Mouse (Mus musculus) Patski (cell line): ENCODE results near the gene Glis1. TPM values are rescaled to one million over a fixed set of nuclear protein-coding genes. Genes with fewer than 3 reads are reported as not detected.

Experiments used
- ATAC-seq: fragments of 100-300 bp; one replicate; pipeline ENCODE4 v1.8.0; 2021
- CTCF ChIA-PET: fragments of 350-600 bp; sonication (Branson Sonifier 250); formaldehyde crosslinking; loops from one replicate; lab custom pipeline; 2022; ENCODE audit warnings: inconsistent platforms; lab: Charles Lee
- POLR2A ChIA-PET: fragments of 350-600 bp; sonication (Branson Sonifier 250); formaldehyde crosslinking; loops from one replicate; lab custom pipeline; 2022; ENCODE audit warnings: antibody characterized with exemption, inconsistent platforms; lab: Charles Lee
- DNase-seq: peaks from one replicate; pipeline ENCODE4 v3.0.0-alpha.2; 2011; ENCODE audit warnings: low read depth, low spot score
- H3K27me3 ChIP-seq: fragments of 371-371 bp; one replicate; pipeline ENCODE4 v1.5.1; 2021
- CTCF ChIP-seq: fragments of 100-300 bp; IDR thresholded peaks from one replicate; pipeline ENCODE4 v1.5.1; 2021
- in situ Hi-C: fragments of 300-500 bp; cut with MboI; formaldehyde crosslinking; loops from 3 replicates; pipeline ENCODE4 v1.11.1; 2018; ENCODE audit warnings: low pct_unique_long_range_greater_than_20kb, mixed read lengths
- polyA plus RNA-seq: library from polyadenylated mRNA; unstranded; gene quantifications from one replicate; pipeline ENCODE4 v1.2.3, GENCODE M21; 2021

Gene Glis1
- polyA plus RNA-seq = 1.1 TPM

DNA sequence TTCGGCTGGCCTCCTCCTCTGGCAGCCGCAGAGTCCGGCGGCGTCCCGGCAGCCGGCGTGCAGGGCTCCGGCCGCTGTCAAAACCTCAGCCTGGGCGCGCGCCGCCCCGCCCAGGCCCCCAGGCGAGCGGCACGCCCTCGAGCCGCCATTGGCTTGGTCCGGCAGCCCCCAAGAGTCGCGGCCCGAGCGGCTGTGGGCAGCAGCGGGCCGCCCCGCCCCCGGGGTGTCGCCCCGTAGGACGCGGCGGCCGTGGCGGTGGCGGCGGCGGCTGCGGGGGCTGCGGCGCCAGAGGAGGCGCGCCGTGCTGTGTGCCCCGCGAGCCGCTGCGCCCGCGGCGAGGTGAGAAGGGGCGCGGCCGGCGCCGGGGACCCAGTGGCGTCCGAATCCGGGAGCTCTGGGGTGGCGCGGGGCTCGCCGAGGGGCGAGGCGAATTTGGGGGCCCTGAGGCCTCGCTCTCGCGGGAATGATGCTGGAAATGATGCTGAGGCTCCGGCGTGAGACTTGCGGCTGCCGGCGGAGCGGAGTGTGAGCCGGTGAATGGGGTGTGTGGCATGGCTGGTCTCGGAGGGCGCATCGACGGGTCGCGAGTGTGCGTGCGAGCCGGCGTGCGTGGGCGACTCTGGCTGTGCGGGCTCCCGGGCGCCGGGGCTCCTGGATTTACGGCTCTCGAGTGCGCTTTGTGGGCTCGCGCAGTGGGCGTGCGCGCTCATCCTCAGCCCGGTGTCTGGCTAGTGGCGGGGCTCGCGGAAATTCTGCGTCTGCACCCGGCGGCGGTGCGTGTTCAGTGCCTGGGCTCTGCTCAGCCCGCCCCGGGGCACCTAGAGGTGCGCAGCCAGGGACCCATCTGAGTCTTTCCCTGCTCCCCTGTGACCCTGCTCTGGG is at the start of gene Glis1:
Glis1 (plus strand) TSS at position 236 of the 882 bp plus-strand sequence.
- no peak for TF ChIP-seq CTCF
- in situ Hi-C loops = no loop called here
- ChIA-PET POLR2A (no interaction called here), CTCF (interaction anchor here (1.0 kb wide), 1 partner anchor 19 kb away, joined by 3 read pairs; no protein-coding TSS in a partner anchor)
- no peak for DNase-seq
- H3K27me3 ChIP-seq = no peaks in the 10 kb centered on the region
- ATAC-seq = peak; percentile 93

DNA sequence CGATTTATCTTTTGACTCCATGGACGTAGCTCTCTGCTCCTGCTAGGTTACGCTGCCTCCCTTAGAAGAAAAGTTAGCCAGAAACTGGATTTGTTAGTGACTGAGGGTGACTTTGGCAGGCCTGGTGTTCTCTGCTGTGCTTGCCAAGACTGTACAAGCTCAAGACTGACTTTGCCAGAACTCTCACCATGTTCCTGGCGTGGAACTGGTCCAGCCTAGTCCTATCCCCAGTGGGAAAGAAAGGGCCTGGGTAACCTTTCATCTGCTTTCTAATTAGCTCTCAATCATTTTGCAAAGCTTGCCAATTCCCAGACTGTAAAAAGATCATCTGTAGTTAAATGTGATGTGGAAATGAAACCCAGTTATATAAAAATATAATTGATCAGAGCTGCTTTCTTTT is 47.4 kb upstream of the Glis1 start:
- DNase-seq = no peak
- ChIA-PET CTCF (no interaction called here), POLR2A (no interaction called here)
- in situ Hi-C loops = no loop called here
- H3K27me3 ChIP-seq = no peaks in the 10 kb centered on the region
- ATAC-seq = no peak
- TF ChIP-seq CTCF = no peak

DNA sequence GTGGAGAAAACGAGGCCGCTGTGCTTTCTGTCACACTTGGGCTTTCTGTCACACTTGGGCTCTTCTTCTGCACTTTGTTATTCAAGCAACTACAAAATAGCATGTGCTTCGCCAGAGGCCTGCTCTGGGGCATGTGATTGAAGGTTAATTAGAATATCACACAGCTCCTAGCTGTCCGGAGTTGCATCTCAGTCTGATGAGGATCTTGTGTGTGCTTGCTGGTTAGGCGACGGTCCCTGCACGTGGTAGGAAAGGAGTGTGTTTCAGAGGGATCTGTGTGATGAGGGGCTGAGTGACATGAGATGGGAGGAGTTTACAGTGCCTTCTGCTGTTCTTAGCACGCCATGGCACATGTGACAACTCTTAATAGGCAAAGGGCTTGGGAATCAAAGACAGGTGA is 46.9 kb upstream of the Glis1 start:
- ChIA-PET POLR2A (no interaction called here), CTCF (no interaction called here)
- DNase-seq (no peak), ATAC-seq (no peak)
- in situ Hi-C loops = no loop called here
- no peaks in the 10 kb centered on the region for H3K27me3 ChIP-seq
- TF ChIP-seq CTCF = no peak

DNA sequence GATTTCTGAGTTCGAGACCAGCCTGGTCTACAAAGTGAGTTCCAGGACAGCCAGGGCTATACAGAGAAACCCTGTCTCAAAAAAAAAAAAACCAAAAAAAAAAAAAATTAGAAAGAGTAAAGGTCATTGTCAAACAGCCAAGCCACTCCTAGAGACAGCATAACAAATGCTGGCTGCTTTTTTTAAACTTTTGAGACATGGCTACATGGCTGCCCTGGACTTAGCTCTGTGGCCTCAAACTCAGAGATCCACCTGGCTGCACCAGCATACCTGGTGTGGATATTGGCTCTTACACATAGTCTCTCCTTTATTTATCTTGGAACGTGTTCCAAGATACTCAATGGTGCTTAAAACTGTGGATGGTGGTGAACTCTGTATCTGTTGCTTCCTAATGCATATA is 46.1 kb upstream of the Glis1 start:
- no peak for ATAC-seq
- no peak for DNase-seq
- CTCF ChIA-PET = interaction anchor here (1.6 kb wide), 1 partner anchor 8 kb away, joined by 5 read pairs; no protein-coding TSS in a partner anchor
- TF ChIP-seq CTCF = no peak
- H3K27me3 ChIP-seq = no peaks in the 10 kb centered on the region
- in situ Hi-C loops = no loop called here
- POLR2A ChIA-PET = no interaction called here

DNA sequence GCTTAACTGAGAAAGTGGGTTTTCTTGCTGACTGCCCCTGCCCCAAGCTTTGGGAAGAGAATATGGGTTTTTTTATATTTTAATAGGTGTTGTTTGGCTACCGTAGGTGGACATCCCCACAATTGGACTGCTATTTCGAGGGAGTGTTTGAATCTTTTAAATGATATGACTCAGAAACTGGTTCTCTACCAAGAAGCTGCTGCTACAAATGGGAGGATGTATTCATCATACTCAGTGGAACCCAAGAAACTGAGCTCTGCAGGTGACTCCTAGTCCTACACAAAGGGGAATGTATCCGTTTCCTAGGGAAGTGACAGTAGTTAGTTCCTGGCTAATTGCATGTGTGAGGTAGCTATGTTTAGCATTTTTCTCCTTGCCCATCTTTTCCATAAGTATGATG is 45.0 kb upstream of the Glis1 start:
- DNase-seq (no peak), ATAC-seq (no peak)
- ChIA-PET CTCF (interaction anchor here (1.6 kb wide), 1 partner anchor 9 kb away, joined by 5 read pairs; no protein-coding TSS in a partner anchor), POLR2A (interaction anchor here (1.0 kb wide), 1 partner anchor 63 kb away, joined by 3 read pairs; no protein-coding TSS in a partner anchor)
- TF ChIP-seq CTCF = no peak
- in situ Hi-C loops = no loop called here
- H3K27me3 ChIP-seq = no peaks in the 10 kb centered on the region

DNA sequence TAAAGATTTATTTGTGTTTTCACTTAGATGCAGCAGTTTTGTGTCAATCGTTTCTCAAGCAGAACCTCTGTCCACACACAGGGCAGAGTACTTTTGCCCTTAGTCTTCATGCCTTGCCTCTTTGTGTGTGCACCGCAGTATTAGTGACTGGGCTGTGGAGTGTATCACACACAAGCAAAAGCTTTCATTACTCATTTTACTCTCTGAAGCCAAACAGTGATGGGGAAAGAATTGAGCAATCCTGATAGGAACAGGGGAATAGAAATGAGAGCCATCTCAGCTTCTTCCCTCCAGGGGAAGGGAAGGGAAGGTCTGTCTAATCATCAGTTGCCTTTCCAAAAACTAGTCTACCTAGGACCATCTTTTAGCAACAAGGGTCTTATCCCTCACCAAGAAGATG is 40.6 kb upstream of the Glis1 start:
- no peaks in the 10 kb centered on the region for H3K27me3 ChIP-seq
- no peak for DNase-seq
- ATAC-seq = no peak
- POLR2A ChIA-PET = no interaction called here
- in situ Hi-C loops = no loop called here
- CTCF ChIA-PET = interaction anchor here (1.6 kb wide), 1 partner anchor 15 kb away, joined by 4 read pairs; no protein-coding TSS in a partner anchor
- no peak for TF ChIP-seq CTCF

DNA sequence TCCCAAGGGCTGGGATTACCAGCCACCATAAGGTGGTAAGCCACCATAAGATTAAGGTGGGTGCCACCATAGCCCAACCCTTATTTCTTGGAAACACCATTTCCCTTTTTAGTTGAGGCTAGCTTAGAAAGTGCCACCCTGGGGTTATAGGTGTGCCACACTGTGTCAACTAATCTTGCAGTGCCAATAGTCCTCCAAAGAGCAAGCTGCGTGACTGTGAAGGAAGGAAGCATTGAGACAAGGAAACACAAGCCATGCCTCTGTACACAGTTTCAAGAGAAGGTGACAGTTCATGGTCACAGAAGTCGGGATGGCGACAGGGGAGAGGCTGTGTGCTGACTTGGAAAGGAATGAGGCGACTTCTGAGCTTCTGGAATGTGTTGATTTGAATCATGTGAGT is 14.2 kb upstream of the Glis1 start:
- H3K27me3 ChIP-seq = no peaks in the 10 kb centered on the region
- in situ Hi-C loops = loop anchor here (5.0 kb wide), 1 partner anchor 232 kb away; no protein-coding TSS in a partner anchor
- DNase-seq = no peak
- ChIA-PET CTCF (no interaction called here), POLR2A (no interaction called here)
- no peak for ATAC-seq
- no peak for TF ChIP-seq CTCF

DNA sequence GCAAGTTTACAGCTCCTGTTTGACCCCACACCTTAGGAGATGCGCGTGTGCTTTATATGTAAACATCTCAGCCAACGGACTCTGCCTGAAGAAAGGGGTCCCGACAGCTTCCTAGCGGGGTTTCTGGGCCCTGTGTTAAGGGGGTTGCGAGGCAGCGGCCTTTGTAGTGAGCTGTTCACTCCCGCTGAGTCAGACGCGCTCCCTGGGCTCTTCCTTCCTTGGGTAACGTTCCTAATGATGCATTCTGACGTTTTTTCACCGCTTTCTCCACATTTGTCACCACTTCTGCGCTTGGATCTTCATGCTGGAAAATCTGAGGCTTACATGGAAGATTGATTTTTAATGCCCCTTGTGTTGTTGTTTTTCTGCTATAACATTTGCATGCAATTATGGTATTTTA is 12.7 kb upstream of the Glis1 start:
- DNase-seq (no peak), ATAC-seq (no peak)
- CTCF ChIA-PET = interaction anchor here (3.3 kb wide), 1 partner anchor 31 kb away, joined by 23 read pairs; no protein-coding TSS in a partner anchor

DNA sequence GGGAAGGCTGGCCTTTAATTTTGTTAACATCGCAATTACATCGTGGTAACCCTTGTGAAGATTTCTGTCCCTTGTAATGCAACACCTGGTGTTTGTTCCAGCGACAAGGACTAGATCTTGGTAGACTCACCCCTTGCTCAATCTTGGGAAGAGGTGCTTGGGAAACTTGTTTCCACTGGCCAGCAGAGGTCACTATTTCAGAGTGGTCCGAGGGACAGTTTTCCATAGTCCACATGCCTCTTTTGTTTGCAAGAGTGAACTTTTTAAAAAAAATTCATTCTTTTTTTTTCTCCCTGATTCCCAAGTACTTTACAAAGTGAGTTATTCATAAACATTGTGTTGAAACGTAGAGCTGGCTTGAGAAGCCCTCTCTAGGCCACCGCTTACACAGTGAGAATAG is 12.2 kb upstream of the Glis1 start:
- no peak for DNase-seq
- no peak for ATAC-seq
- peak; percentile 73 for TF ChIP-seq CTCF
- ChIA-PET POLR2A (no interaction called here), CTCF (interaction anchor here (0.8 to 3.3 kb wide), 6 partner anchors 11 to 223 kb away, joined by 3 to 23 read pairs (median 3); no protein-coding TSS in a partner anchor)
- no peaks in the 10 kb centered on the region for H3K27me3 ChIP-seq
- in situ Hi-C loops = loop anchor here (5.0 kb wide), 1 partner anchor 230 kb away; no protein-coding TSS in a partner anchor

More for the DNA sequence above, 12.7 kb upstream of the Glis1 start:
- no peaks in the 10 kb centered on the region for H3K27me3 ChIP-seq
- in situ Hi-C loops = loop anchor here (5.0 kb wide), 1 partner anchor 231 kb away; no protein-coding TSS in a partner anchor
- no peak for TF ChIP-seq CTCF
- POLR2A ChIA-PET = no interaction called here

DNA sequence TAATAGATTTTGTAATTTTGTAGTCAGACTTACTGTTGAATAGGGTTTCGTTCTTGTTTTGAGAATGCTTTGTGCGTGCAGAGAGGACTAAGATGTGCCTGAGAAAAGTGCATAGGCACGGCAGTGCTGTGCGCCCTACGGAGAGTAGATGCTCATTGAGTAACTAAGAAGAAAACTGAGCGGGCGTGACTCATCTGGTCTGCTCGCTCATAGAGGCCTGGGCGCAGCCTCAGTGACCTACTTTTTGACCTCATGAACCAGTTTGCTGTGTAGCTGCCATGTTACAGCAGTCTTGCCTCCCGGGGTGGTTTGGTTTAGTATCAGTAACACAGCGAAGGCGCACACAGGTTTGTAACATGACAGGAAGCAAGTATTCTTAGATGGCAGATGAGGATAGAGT is 8.8 kb upstream of the Glis1 start:
- POLR2A ChIA-PET = no interaction called here
- no peak for DNase-seq

DNA sequence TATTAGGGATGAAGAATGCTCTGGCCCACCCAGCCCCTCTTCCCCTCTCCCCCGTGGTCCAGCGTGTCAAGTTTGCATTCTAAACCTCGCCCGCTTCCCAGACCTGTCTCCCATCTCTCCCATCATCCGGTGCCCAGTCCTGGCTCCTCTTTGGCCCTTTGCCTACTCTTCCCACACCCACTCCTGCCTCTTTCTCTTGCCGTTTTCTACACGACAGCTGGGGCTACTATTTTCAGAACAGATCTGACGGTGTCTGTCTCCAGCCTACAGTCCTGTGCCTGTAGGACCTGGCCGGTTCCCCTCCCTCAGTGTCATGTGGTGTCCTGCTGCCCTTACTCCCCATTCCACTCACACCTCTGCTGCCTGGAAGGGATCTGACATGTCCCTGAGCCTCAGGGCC is 7.8 kb upstream of the Glis1 start:
- ChIA-PET CTCF (no interaction called here), POLR2A (no interaction called here)
- in situ Hi-C loops = no loop called here
- no peaks in the 10 kb centered on the region for H3K27me3 ChIP-seq
- DNase-seq (no peak), ATAC-seq (no peak)
- no peak for TF ChIP-seq CTCF

More for the DNA sequence above, 8.8 kb upstream of the Glis1 start:
- in situ Hi-C loops = no loop called here
- CTCF ChIA-PET = no interaction called here
- no peak for TF ChIP-seq CTCF
- no peak for ATAC-seq
- H3K27me3 ChIP-seq = no peaks in the 10 kb centered on the region
